Comparison of ENCODE assay signal across 10 mouse cellular contexts in the genomic region with DNA sequence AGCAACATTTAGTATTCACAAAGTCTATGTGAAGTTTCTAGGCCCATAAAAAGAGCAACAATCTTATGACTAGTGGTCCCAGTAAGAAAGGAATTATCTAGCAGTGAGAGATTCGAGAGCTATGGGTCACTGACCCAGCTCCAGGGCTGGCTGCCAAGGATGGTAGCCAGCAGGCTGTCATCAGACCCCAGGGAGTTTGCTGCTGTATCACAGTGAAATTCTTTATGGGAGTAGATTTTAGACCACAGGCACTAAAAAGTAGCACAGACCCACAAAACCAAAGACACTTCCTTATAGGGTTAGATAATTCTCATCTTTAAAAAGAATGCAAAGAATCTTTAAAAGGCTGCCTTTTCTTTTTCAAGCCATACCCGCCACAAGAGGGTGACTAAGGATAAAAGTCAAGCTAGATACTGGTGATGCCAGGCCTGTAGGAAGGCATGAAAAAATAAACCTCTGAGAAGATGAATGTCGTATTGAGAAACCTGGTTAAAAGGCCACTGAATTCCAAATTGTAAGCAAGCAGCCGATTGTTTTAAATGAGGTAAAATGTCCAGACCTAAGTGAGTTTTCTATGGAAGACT. TPM values are rescaled to one million over a fixed set of nuclear protein-coding genes. Genes with fewer than 3 reads are reported as not detected.
A peak's percentile ranks its signal among the peaks of the same experiment; 100 is the strongest.
DNase-seq lines count a peak whose midpoint lies in the region; ATAC-seq and TF ChIP-seq lines count a peak whose summit lies in the region.
"Had no signal": no experiment of that assay in that cellular context is flagged by ENCODE, and none has a peak within 500 bp of the region (broad histone marks: within the 10 kb centered on the region; RNA-seq: fewer than 3 reads in every experiment).

No protein-coding gene starts in this region.

- peak; percentile 64 to 72 for DNase-seq in cerebellum, postnatal 10 days
- DNase-seq in cerebellum, adult 11-12 months = no peak
- no peak for DNase-seq in layer of hippocampus, adult 2 months (ENCODE audit: low spot score in 2 of 2)
- DNase-seq in layer of hippocampus, adult 11-12 months (ENCODE audit: low spot score) = no peak
- DNase-seq in adrenal gland, postnatal 36 days = peak; percentile 24 to 63
- peak; percentile 30 for DNase-seq in lung, postnatal 10 days
- DNase-seq in embryo, embryonic 9.5 days (ENCODE audit: extremely low spot score) = no peak

- no peak overlapping the region for H3K4me3 ChIP-seq in layer of hippocampus, adult 2 months

- peak; percentile 63 for TF ChIP-seq CTCF in layer of hippocampus, adult 2 months (conservative IDR thresholded peaks at IDR 0.05)

- H3K27ac ChIP-seq in layer of hippocampus, adult 2 months = no peak overlapping the region

- no peak for ATAC-seq in inflammation-experienced regulatory T-cells, adult 6 months
- ATAC-seq: hindbrain, embryonic 16.5 days had no signal

RNA-seq across cellular contexts. Expression of gene Sept11, which starts 8.1 kb away (rescaled TPM):
- total RNA-seq in layer of hippocampus, adult 2 months (2021) = 100 to 1,000 TPM; 107 to 115 TPM
- total RNA-seq in adrenal gland, postnatal 36 days (2021) = 10 to 100 TPM; 37.0 to 46.9 TPM
- 10 to 100 TPM; 28.0 to 72.7 (median 29.9) TPM for polyA plus RNA-seq in inflammation-experienced regulatory T-cells, adult 6 months (2017; shearing (Covaris generic))

RNA-seq across cellular contexts. Expression of gene Sowahb, which starts 40.3 kb away (rescaled TPM):
- total RNA-seq in layer of hippocampus, adult 2 months (2021) = 1 to 10 TPM; 2.0 to 2.2 TPM
- not detected for total RNA-seq in adrenal gland, postnatal 36 days (2021)
- not detected for polyA plus RNA-seq in inflammation-experienced regulatory T-cells, adult 6 months (2017; shearing (Covaris generic))
- total RNA-seq: megakaryocyte-erythroid progenitor cell, adult 5-6 weeks had no signal
- polyA plus RNA-seq: hindbrain, embryonic 16.5 days had no signal

Comparison
In these comparisons a context has a peak if more than half of its experiments do, and no peak if none do; other contexts are left out.
1. DNase-seq: peak in cerebellum, postnatal 10 days (2 of 2), adrenal gland, postnatal 36 days (2 of 2) and lung, postnatal 10 days (single experiment); none in cerebellum, adult 11-12 months (single experiment), layer of hippocampus, adult 2 months (0 of 2), layer of hippocampus, adult 11-12 months (single experiment) and embryo, embryonic 9.5 days (single experiment).